Mouse (Mus musculus) MEL (cell line): ENCODE data around the gene Serpina3b.

Experiments used
- CHD1 ChIP-seq: IDR thresholded peaks from 2 replicates; pipeline ENCODE4 v1.6.1; 2012; ENCODE audit warnings: low read depth, mild to moderate bottlenecking, inconsistent platforms, low read length, improper control_type of control experiment
- CTCF ChIP-seq, 3 experiments: IDR thresholded peaks in 2 of 3; conservative IDR thresholded peaks in 1 of 3; 2 replicates each; pipeline ENCODE4 v1.5.1; 2011 to 2012; ENCODE audit warnings: low read length in 3 of 3, low read depth in 2 of 3, mild to moderate bottlenecking in 2 of 3, improper control_type of control experiment in 1 of 3, inconsistent platforms in 1 of 3, mixed read lengths in 1 of 3, moderate library complexity in 1 of 3; ENCODE audit not compliant: control insufficient read depth in 1 of 3, insufficient read depth in 1 of 3, poor library complexity in 1 of 3, severe bottlenecking in 1 of 3
- E2F4 ChIP-seq: IDR thresholded peaks from 2 replicates; pipeline ENCODE4 v1.6.1; 2011; ENCODE audit warnings: low read depth, low read length, improper control_type of control experiment, borderline replicate concordance
- EP300 ChIP-seq, 2 experiments: IDR thresholded peaks; 2 replicates each; pipeline ENCODE4 v1.6.1; 2011; ENCODE audit warnings: improper control_type of control experiment in 2 of 2, low read length in 2 of 2, low read depth in 1 of 2, mild to moderate bottlenecking in 1 of 2
- HCFC1 ChIP-seq: IDR thresholded peaks from 2 replicates; pipeline ENCODE4 v1.6.1; 2012; ENCODE audit warnings: low read depth, mild to moderate bottlenecking, inconsistent platforms, low read length, improper control_type of control experiment, moderate library complexity
- JUND ChIP-seq: IDR thresholded peaks from 2 replicates; pipeline ENCODE4 v1.6.1; 2011; ENCODE audit warnings: low read depth, mild to moderate bottlenecking, improper control_type of control experiment, low read length
- POLR2A ChIP-seq, 2 experiments: IDR thresholded peaks; 2 replicates each; pipeline ENCODE4 v1.6.1; 2011 to 2012; ENCODE audit warnings: low read length in 2 of 2, mild to moderate bottlenecking in 2 of 2, control low read depth in 1 of 2, improper control_type of control experiment in 1 of 2, low read depth in 1 of 2, moderate library complexity in 1 of 2; ENCODE audit not compliant: control insufficient read depth in 1 of 2, insufficient read depth in 1 of 2, poor library complexity in 1 of 2
- POLR2AphosphoS2 ChIP-seq: IDR thresholded peaks from 2 replicates; pipeline ENCODE4 v1.6.1; 2011; ENCODE audit warnings: low read length, improper control_type of control experiment
- ZC3H11A ChIP-seq: IDR thresholded peaks from 2 replicates; pipeline ENCODE4 v1.6.1; 2012; ENCODE audit warnings: low read depth, mild to moderate bottlenecking, inconsistent platforms, low read length, improper control_type of control experiment

DNA sequence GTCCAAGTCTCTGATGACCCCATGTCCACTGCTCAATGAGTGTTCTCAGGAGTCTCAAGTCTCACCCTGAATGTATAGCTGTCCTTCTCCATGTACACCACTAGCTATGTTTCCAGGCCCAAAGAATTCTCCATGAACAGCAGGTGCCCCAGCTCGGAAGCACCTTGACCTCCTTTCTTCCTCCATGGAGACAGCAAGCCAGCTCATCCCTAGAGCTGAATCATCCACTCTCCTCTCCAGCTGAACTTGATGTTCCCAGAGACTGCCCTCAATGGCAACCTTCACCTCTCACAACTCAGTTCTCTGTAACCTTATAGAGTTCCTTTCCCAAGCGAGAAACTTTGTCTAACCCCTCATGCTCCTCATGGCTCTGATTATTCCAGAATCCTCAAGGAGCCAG is 17.8 kb downstream of the Serpina3b start:
- TF ChIP-seq POLR2A (IDR thresholded peaks at IDR 0.05; ENCODE audit: control insufficient read depth in 1 of 2, insufficient read depth in 1 of 2, low read depth in 1 of 2, low read length in 2 of 2, poor library complexity in 1 of 2) (no peak), CTCF (IDR thresholded peaks at IDR 0.05 in 2 of 3, conservative IDR thresholded peaks at IDR 0.05 in 1 of 3; ENCODE audit: control insufficient read depth in 1 of 3, insufficient read depth in 1 of 3, low read depth in 2 of 3, low read length in 3 of 3, poor library complexity in 1 of 3, severe bottlenecking in 1 of 3) (no peak), JUND (no peak), E2F4 (no peak), HCFC1 (no peak), ZC3H11A (no peak), CHD1 (no peak), EP300 (IDR thresholded peaks at IDR 0.05; ENCODE audit: low read depth in 1 of 2, low read length in 2 of 2) (no peak), POLR2AphosphoS2 (no peak)
